Mouse (Mus musculus): ENCODE data around the gene Upk2.

Gene Upk2

GRCm38 (mm10) chr9:44488416-44488815, 33.6 kb upstream of the Upk2 start:
- DNase-seq (ENCODE audit: low spot score): no peak

GRCm38 (mm10) chr9:44487441-44487840, 32.7 kb upstream of the Upk2 start:
- DNase-seq (ENCODE audit: low spot score): no peak

GRCm38 (mm10) chr9:44486741-44487421, 32.1 kb upstream of the Upk2 start:
- DNase-seq (ENCODE audit: low spot score): no peak

GRCm38 (mm10) chr9:44486335-44486734, 31.6 kb upstream of the Upk2 start:
- DNase-seq (ENCODE audit: low spot score): peak; percentile 71

- no peak for DNase-seq (ENCODE audit: low spot score)
Measured at GRCm38 (mm10) chr9:44485516-44486161, 30.9 kb upstream of the Upk2 start.

DNA sequence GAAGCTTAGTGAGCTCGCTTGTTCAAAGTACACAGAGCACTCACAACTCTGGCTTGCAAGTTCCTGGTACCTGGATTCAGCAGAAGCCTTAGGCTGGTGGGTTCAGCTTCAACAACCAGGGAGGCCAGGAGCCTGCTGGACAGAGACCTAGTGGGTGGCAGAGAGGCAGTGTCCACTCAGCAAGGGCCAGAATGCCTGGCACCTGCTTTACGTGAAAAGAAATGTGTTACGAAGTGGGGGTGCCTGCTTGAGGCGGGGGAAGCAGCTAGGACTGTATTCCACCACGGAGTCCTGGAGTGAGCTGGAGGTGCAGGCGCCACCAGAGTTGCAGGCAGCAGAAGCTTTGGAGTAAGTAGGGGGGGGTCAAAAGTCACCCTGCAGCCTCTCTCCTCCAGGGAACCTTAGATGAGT, 30.3 kb upstream of the Upk2 start:
- no peak for DNase-seq (ENCODE audit: low spot score)

- no peak for DNase-seq (ENCODE audit: low spot score)
Measured at GRCm38 (mm10) chr9:44484311-44485104, 29.7 kb upstream of the Upk2 start.

GRCm38 (mm10) chr9:44483510-44484044, 28.8 kb upstream of the Upk2 start:
- peak; percentile 86 for DNase-seq (ENCODE audit: low spot score)

GRCm38 (mm10) chr9:44483041-44483509, 28.3 kb upstream of the Upk2 start:
- no peak for DNase-seq (ENCODE audit: low spot score)

GRCm38 (mm10) chr9:44482552-44482951, 27.8 kb upstream of the Upk2 start, which contains the start of gene Bcl9l:
TSS of gene Bcl9l (plus strand) at chr9:44482825.
- peak; percentile 97 for DNase-seq (ENCODE audit: low spot score)

DNA sequence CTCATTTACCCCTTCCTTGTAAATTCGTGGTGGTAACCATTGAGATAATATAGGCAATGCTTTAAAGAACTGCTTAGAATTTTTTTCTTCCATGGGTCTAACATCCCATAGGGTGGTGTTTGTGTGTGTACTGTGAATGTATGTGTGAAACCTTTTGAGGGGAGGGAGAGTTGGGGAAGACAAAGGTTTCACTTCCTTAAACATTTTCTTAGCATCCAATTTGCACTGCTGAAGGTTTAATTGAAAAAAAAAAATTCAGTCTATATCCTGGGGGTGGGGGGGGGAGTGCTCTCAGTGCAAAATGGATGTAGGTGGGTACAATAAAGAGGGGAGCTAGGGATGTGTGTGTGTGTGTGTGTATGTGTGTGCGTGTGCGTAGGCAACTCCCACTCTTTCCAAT, 27.3 kb upstream of the Upk2 start:
- DNase-seq (ENCODE audit: low spot score): no peak

- peak; percentile 95 for DNase-seq (ENCODE audit: low spot score)
Measured at GRCm38 (mm10) chr9:44479628-44480428, 25.1 kb upstream of the Upk2 start.

GRCm38 (mm10) chr9:44478959-44479605, 24.3 kb upstream of the Upk2 start:
- DNase-seq (ENCODE audit: low spot score): peak; percentile 95

DNA sequence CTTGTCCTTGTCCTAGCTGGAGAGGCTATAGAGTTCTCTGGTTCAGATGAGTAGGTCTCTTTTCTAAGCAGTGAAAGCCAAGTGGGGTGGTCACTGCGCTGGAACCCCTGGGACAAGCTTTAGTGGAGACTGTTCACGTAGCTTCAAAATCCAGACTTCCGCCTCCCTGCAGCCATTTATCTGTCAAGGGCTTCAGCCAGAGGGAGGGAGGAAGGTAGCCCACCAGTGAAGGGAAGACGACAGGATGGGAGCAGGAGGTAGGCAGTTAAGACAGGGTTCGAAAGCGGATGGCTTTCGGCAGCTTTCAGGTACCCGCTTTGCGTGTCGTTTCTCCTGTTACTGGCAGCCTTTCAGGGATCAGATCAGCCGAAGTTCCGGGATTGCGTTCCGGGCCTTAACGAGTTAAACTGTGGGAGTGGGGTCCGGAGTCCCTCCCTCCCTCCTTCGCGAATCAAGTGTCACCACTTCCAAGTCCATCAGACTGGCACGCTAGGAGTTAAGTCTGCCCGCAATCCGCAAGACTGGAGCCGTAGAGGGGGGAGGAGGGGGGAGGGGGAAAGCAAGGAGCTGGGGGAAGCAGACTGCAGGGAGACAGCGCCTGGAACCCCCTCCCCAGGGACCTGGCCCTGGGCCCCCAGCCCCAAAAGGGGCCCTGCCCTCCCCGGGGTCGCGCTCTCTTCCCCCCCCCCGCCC, 23.6 kb upstream of the Upk2 start:
- DNase-seq (ENCODE audit: low spot score): peak; percentile 96

DNA sequence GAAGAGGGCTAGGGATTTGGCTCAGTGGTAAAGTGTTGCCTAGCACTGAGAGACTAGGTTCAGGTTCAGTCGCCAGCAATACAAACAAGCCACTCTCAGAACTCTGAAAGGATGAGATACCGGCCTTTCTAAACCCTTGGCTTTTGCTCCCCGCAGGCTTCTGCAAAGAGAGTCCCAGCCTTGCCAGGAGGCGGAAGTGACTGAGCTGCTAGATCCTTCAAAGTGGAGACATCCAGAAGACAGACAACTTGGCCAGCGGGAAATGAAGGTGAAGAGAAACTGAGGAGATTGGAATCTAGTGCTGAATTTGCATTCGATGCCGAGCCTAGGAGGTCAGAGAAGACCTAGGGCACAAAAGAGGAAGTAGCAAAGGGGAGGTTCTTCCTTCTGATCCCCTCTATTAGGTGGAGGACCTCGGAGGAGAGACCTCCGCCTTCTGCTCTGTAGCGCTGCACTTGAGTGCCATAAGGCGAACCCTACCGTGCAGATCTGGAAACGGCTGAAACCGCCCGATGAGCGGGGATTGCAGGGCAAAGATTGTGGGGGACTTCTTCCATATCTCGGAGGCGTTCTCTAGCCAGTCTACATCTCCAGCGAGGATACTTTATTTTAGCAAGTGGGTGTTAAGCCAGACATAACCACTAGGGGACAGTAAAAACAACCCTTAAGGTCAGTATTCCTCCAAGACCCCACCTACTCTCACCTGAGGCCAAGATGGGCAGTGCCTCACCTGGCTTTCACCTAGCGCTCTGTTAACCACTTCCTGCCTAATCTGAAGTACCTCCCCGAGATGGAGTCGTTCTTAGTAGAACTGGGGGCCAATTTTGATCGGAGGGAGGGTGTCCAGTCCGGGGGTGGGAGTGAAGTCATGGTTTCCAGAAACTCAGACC, 22.8 kb upstream of the Upk2 start:
- peak; percentile 89 for DNase-seq (ENCODE audit: low spot score)

GRCm38 (mm10) chr9:44475936-44476335, 21.2 kb upstream of the Upk2 start:
- DNase-seq (ENCODE audit: low spot score): no peak

- DNase-seq (ENCODE audit: low spot score): no peak
Measured at GRCm38 (mm10) chr9:44474327-44474726, 19.6 kb upstream of the Upk2 start.

DNA sequence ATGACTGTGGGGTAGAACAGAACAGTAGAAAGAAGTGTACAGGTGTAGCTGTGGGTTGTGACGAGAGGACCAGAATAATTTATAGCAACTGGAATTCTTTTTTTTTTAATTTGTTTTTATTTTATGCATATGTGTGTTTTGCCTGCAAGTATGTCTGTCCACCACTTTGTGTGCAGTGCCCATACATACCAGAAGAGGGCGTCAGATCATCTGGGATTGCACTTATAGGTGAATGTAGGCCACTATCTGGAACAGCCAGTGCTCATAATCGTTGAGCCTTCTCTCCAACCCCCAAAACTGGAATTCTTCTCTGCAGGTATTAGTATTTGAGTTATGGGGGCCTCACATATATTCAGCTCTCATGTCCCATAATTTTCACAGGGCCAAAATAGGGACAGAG, 18.4 kb upstream of the Upk2 start:
- no peak for DNase-seq (ENCODE audit: low spot score)

DNA sequence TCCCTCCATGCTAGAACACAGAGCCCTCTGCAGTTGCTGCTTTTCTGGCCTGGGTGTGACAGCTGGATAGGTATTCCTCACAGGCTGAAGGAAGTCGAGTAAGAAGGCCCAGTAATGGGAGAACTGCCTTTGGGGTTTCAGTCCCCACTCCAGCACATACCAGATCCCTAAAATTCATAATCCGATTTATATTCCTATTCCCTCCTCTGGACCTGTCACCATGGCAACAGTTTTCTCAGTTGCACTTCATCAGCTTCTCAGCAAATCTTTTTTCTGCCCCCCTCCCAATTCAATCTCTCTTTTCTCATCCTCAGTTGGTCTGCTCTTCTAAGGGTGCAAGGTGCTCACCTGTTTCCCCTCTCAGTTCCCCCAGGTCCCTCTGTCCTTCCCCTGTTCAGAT, 14.0 kb upstream of the Upk2 start:
- no peak for DNase-seq (ENCODE audit: low spot score)

DNA sequence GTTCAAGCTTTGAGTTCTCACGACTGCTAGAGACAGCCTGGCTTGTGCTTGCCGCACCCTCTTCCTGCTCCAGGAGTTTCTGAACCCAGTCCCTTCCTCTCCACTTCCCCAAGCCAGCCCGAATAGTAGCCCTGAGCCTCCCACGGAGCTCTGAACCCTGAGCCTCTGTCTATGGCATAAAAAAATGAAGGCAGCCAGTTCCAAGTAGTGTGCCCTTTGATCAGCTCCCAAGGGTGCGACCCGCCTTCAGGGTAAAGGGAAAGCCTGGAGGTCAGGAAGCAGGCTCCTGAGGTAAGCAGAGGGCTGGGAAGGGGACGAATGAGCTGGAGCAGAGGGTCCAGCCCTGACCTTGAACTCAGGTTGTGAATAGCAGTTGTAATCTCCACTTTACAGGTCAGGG, 13.4 kb upstream of the Upk2 start:
- no peak for DNase-seq (ENCODE audit: low spot score)

All from embryo, embryonic 10.5 days (tissue).